Mouse (Mus musculus): ENCODE measurements around the gene Ceacam2. TPM values are rescaled to one million over a fixed set of nuclear protein-coding genes. Genes with fewer than 3 reads are reported as not detected.
"Not testable (repeated sequence)": the region's sequence is repeated elsewhere in the genome, so short reads cannot be mapped to it uniquely, and the experiment has no call there.

Ceacam2 gene
- total and polyA plus RNA-seq, 3 experiments, result 0.10 to 3.3 (median 2.6) TPM

- Histone ChIP-seq H3K36me3 (ENCODE audit: control insufficient read depth, insufficient read depth, low read length) (no peaks in the 10 kb centered on the region), H3K9ac (ENCODE audit: low read depth, low read length) (no peak overlapping the region), H3K27ac (no peak overlapping the region), H3K79me2 (replicated peaks; ENCODE audit: control insufficient read depth, insufficient read depth, low read length) (no peaks in the 10 kb centered on the region), H3K4me3 (no peak overlapping the region), H3K4me1 (ENCODE audit: control insufficient read depth, insufficient read depth, low read length) (no peaks in the 10 kb centered on the region), H3K27me3 (ENCODE audit: control insufficient read depth, insufficient read depth, low read length) (no peaks in the 10 kb centered on the region)
- WGBS, result 15% methylated on average over 8 of the region's 8 CpGs
- intact Hi-C loops (cut with DNase I), result no loop called here
- no peak for DNase-seq
- TF ChIP-seq POLR2A (IDR thresholded peaks at IDR 0.05; ENCODE audit: insufficient read depth, low read depth, low read length) (no peak), CTCF (IDR thresholded peaks at IDR 0.05) (no peak), EP300 (IDR thresholded peaks at IDR 0.05; ENCODE audit: insufficient read depth, low read depth, low read length) (no peak)
Observed at GRCm38 (mm10) chr7:25575870-25576269, 36.2 kb upstream of the Ceacam2 start.

GRCm38 (mm10) chr7:25575105-25575504 lies 35.4 kb upstream of the Ceacam2 start:
- no peaks in the 10 kb centered on the region for H3K79me2 ChIP-seq (replicated peaks; ENCODE audit: control insufficient read depth, insufficient read depth, low read length)
- no peak for TF ChIP-seq POLR2A (IDR thresholded peaks at IDR 0.05; ENCODE audit: insufficient read depth, low read depth, low read length)
- TF ChIP-seq EP300 (IDR thresholded peaks at IDR 0.05; ENCODE audit: insufficient read depth, low read depth, low read length), result no peak
- no peak for TF ChIP-seq CTCF (IDR thresholded peaks at IDR 0.05)
- no peak overlapping the region for H3K4me3 ChIP-seq
- H3K36me3 ChIP-seq (ENCODE audit: control insufficient read depth, insufficient read depth, low read length), result no peaks in the 10 kb centered on the region
- H3K9ac ChIP-seq (ENCODE audit: low read depth, low read length), result no peak overlapping the region
- intact Hi-C loops (cut with DNase I), result no loop called here
- no peaks in the 10 kb centered on the region for H3K4me1 ChIP-seq (ENCODE audit: control insufficient read depth, insufficient read depth, low read length)
- H3K27ac ChIP-seq, result no peak overlapping the region
- H3K27me3 ChIP-seq (ENCODE audit: control insufficient read depth, insufficient read depth, low read length), result no peaks in the 10 kb centered on the region
- 79% methylated on average over 5 of the region's 5 CpGs for whole genome bisulfite sequencing
- no peak for DNase-seq

- intact Hi-C loops (cut with DNase I); DNase-seq; H3K27me3 ChIP-seq (ENCODE audit: control insufficient read depth, insufficient read depth, low read length); H3K79me2 ChIP-seq (replicated peaks; ENCODE audit: control insufficient read depth, insufficient read depth, low read length); H3K27ac ChIP-seq; H3K4me1 ChIP-seq (ENCODE audit: control insufficient read depth, insufficient read depth, low read length); H3K9ac ChIP-seq (ENCODE audit: low read depth, low read length); H3K36me3 ChIP-seq (ENCODE audit: control insufficient read depth, insufficient read depth, low read length); H3K4me3 ChIP-seq: not testable (repeated sequence)
- 61% methylated on average over 5 of the region's 5 CpGs for WGBS
Observed at GRCm38 (mm10) chr7:25573806-25574205, 34.1 kb upstream of the Ceacam2 start.

GRCm38 (mm10) chr7:25568721-25569120 lies 29.1 kb upstream of the Ceacam2 start:
- Histone ChIP-seq H3K27ac (no peak overlapping the region), H3K4me1 (ENCODE audit: control insufficient read depth, insufficient read depth, low read length) (no peaks in the 10 kb centered on the region), H3K9ac (ENCODE audit: low read depth, low read length) (no peak overlapping the region), H3K79me2 (replicated peaks; ENCODE audit: control insufficient read depth, insufficient read depth, low read length) (no peaks in the 10 kb centered on the region), H3K36me3 (ENCODE audit: control insufficient read depth, insufficient read depth, low read length) (no peaks in the 10 kb centered on the region), H3K4me3 (no peak overlapping the region), H3K27me3 (ENCODE audit: control insufficient read depth, insufficient read depth, low read length) (no peaks in the 10 kb centered on the region)
- DNase-seq, result no peak
- TF ChIP-seq CTCF (IDR thresholded peaks at IDR 0.05) (no peak), POLR2A (IDR thresholded peaks at IDR 0.05; ENCODE audit: insufficient read depth, low read depth, low read length) (no peak), EP300 (IDR thresholded peaks at IDR 0.05; ENCODE audit: insufficient read depth, low read depth, low read length) (no peak)
- intact Hi-C loops (cut with DNase I), result no loop called here
- 95% methylated on average over 7 of the region's 7 CpGs for WGBS

GRCm38 (mm10) chr7:25541464-25541863 lies 1.8 kb upstream of the Ceacam2 start:
- H3K9ac ChIP-seq (ENCODE audit: low read depth, low read length); H3K36me3 ChIP-seq (ENCODE audit: control insufficient read depth, insufficient read depth, low read length); H3K4me3 ChIP-seq; H3K79me2 ChIP-seq (replicated peaks; ENCODE audit: control insufficient read depth, insufficient read depth, low read length); H3K27ac ChIP-seq; H3K4me1 ChIP-seq (ENCODE audit: control insufficient read depth, insufficient read depth, low read length); H3K27me3 ChIP-seq (ENCODE audit: control insufficient read depth, insufficient read depth, low read length): not testable (repeated sequence)
- intact Hi-C loops (cut with DNase I), result loop anchor here (2.0 kb wide), 1 partner anchor 57 kb away; no protein-coding TSS in a partner anchor
- TF ChIP-seq CTCF (IDR thresholded peaks at IDR 0.05), result peak; percentile 75
- peak in 1 of 2 experiments; percentile 33 for DNase-seq
- 73% methylated on average over 8 of the region's 8 CpGs for WGBS

- WGBS, result 78% methylated on average over 1 of the region's 1 CpGs
Observed at GRCm38 (mm10) chr7:25539954-25540353, 297 bp upstream of the Ceacam2 start.

GRCm38 (mm10) chr7:25530837-25531236 lies 8.8 kb downstream of the Ceacam2 start:
- Histone ChIP-seq H3K4me3 (no peak overlapping the region), H3K79me2 (replicated peaks; ENCODE audit: control insufficient read depth, insufficient read depth, low read length) (no peaks in the 10 kb centered on the region), H3K27me3 (ENCODE audit: control insufficient read depth, insufficient read depth, low read length) (no peaks in the 10 kb centered on the region), H3K9ac (ENCODE audit: low read depth, low read length) (no peak overlapping the region), H3K27ac (peak overlapping the region; percentile 29), H3K36me3 (ENCODE audit: control insufficient read depth, insufficient read depth, low read length) (no peaks in the 10 kb centered on the region), H3K4me1 (ENCODE audit: control insufficient read depth, insufficient read depth, low read length) (no peaks in the 10 kb centered on the region)
- no peak for TF ChIP-seq CTCF (IDR thresholded peaks at IDR 0.05)
- TF ChIP-seq EP300 (IDR thresholded peaks at IDR 0.05; ENCODE audit: insufficient read depth, low read depth, low read length), result no peak
- no peak for TF ChIP-seq POLR2A (IDR thresholded peaks at IDR 0.05; ENCODE audit: insufficient read depth, low read depth, low read length)
- WGBS, result 57% methylated on average over 2 of the region's 2 CpGs
- DNase-seq, result peak in 1 of 2 experiments; percentile 20
- intact Hi-C loops (cut with DNase I), result no loop called here

More at GRCm38 (mm10) chr7:25539954-25540353, 297 bp upstream of the Ceacam2 start:
- not testable (repeated sequence) for H3K36me3 ChIP-seq (ENCODE audit: control insufficient read depth, insufficient read depth, low read length); H3K4me1 ChIP-seq (ENCODE audit: control insufficient read depth, insufficient read depth, low read length); H3K79me2 ChIP-seq (replicated peaks; ENCODE audit: control insufficient read depth, insufficient read depth, low read length); DNase-seq; H3K27me3 ChIP-seq (ENCODE audit: control insufficient read depth, insufficient read depth, low read length); H3K4me3 ChIP-seq; H3K9ac ChIP-seq (ENCODE audit: low read depth, low read length)
- intact Hi-C loops (cut with DNase I), result loop anchor here (2.0 kb wide), 2 partner anchors 55 to 107 kb away; no protein-coding TSS in a partner anchor
- H3K27ac ChIP-seq, result peak overlapping the region; percentile 69

- H3K36me3 ChIP-seq (ENCODE audit: control insufficient read depth, insufficient read depth, low read length); H3K4me1 ChIP-seq (ENCODE audit: control insufficient read depth, insufficient read depth, low read length); H3K4me3 ChIP-seq; H3K9ac ChIP-seq (ENCODE audit: low read depth, low read length); H3K27me3 ChIP-seq (ENCODE audit: control insufficient read depth, insufficient read depth, low read length); intact Hi-C loops (cut with DNase I); DNase-seq; H3K27ac ChIP-seq; H3K79me2 ChIP-seq (replicated peaks; ENCODE audit: control insufficient read depth, insufficient read depth, low read length): not testable (repeated sequence)
- WGBS, result 69% methylated on average over 3 of the region's 5 CpGs
Observed at GRCm38 (mm10) chr7:25516070-25516777, 23.4 kb downstream of the Ceacam2 start.

- H3K27me3 ChIP-seq (ENCODE audit: control insufficient read depth, insufficient read depth, low read length); H3K9ac ChIP-seq (ENCODE audit: low read depth, low read length); DNase-seq; intact Hi-C loops (cut with DNase I); H3K27ac ChIP-seq; H3K4me3 ChIP-seq; H3K4me1 ChIP-seq (ENCODE audit: control insufficient read depth, insufficient read depth, low read length); H3K79me2 ChIP-seq (replicated peaks; ENCODE audit: control insufficient read depth, insufficient read depth, low read length); H3K36me3 ChIP-seq (ENCODE audit: control insufficient read depth, insufficient read depth, low read length): not testable (repeated sequence)
- 41% methylated on average over 1 of the region's 1 CpGs for WGBS
Observed at GRCm38 (mm10) chr7:25515667-25516066, 24.0 kb downstream of the Ceacam2 start.

All from heart, adult 2 months (tissue).